Mouse (Mus musculus) right cerebral cortex, postnatal 14 days (tissue): ENCODE data around the gene Gm20671.
A peak's percentile ranks its signal among the peaks of the same experiment; 100 is the strongest.
"Not testable (repeated sequence)": the region's sequence is repeated elsewhere in the genome, so short reads cannot be mapped to it uniquely, and the experiment has no call there.

Experiments
- DNase-seq: peaks from one replicate; pipeline ENCODE4 v3.0.0; 2022

Gene Gm20671

DNA sequence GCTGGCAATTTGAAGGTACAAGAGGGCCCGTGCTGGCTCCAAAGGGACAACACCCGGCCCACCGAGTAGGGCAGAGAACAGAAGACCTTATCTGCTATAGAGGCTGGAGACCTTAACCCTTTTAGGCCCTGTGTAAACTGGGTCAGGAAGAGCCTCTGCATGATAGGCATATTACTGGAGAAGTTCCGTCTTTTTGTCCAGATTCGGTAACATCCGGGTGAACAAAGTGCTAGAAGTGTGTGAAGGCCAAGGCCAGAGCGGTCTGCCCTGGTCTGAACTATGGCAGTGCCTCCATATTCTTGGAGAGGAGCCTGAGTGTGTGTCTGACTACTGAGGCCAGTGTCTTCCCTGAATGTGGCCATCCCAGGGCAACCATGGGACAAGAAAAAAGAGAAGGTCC is at the start of gene Gm20671:
Gm20671 (minus strand) TSS at position 101 of the 400 bp plus-strand sequence.
- DNase-seq: no peak

GRCm38 (mm10) chr5:32872346-32872745 is 45.4 kb upstream of the Gm20671 start:
- DNase-seq: no peak

GRCm38 (mm10) chr5:32869389-32870024 is 42.6 kb upstream of the Gm20671 start:
- DNase-seq: no peak

DNA sequence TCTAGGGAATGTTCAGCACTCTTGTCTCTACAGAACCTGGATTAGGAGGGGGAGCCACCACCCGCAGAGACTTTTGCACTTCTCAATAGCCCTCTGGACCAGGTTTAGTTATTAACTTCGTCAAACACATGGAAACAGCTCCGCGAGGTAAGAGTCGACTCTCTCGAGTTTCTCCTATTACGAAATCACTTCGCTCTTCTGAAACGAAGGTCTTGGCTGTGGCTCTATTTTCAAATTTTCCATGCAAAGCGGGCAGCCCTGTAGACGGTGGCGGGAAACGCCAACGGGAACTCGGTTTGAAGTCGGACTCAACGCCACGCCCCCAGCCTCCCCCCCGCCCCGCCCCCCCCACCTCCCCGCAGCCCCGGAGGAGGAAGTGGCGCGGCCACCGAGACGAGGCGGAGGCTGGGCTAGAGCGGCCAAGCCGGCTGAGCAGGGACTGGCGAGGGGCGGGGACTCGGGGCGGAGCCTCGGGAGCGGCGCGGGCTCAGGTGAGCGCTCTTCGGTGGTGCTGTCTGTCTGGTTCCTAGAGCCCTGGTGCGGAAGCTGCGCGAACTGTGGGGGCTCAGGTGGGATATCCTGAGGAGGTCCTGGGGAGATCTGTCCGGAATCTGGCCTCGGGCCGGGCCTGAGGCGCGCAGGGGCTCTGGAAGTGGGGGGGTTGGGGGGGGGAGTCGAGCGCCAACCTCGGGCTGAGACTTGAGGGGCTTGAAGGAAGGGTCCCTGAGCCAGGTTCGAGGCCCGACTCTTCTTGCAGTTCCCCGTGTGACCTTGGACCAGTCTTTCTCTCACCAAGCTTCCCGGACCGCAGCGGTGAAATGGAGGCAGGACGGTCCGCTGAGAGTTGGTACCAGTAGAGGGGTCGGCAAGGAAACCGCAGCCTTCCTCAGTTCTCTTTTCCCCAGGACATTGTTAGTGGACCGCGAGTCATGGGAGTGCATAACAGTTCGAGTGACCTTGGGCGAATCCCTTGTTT is 36.6 kb upstream of the Gm20671 start, which contains the start of gene Depdc5:
Depdc5 (plus strand) TSS at position 449 of the 976 bp plus-strand sequence.
- peak; percentile 89 for DNase-seq

DNA sequence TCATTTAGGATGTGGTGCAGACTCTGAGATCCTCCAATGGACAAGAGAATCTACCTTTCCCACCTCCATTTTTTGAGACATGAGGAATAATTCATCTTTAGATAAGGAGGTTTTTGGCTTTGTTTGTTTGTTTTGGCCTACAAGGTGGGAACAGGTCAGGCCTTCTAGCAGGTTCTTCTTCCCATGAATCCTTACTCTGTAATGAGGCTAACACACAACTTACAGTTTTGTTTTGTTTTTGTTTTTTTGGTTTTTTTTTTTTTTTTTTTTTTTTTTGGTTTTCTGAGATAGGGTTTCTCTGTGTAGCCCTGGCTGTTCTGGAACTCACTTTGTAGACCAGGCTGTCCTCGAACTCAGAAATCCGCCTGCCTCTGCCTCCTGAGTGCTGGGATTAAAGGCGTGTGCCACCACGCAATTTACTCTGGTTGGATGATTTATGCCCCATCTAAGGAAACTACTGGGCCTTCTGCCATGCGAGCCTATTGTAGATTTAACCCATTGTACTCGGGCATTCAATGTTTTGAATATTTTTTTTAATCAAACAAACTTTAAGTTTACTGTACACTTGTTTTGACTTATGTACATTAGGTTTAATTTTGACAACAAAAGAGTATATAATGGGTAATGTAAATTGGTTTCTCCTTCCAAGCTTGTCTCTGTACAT is 35.7 kb upstream of the Gm20671 start:
- DNase-seq: no peak

DNA sequence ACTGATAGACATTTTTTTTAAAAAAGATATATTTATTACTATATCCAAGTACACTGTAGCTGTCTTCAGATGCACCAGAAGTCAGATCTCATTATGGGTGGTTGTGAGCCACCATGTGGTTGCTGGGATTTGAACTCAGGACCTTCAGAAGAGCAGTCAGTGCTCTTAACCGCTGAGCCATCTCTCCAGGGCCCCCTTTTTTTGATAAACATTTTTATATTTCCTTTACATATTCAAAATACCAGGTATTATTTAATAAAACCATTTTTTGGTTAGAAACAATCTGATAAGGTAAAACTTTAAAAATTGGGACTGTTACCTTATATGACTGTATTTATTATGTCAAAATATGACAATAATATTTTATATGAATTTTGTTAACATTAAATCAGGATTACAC is 34.2 kb upstream of the Gm20671 start:
- DNase-seq: no peak

DNA sequence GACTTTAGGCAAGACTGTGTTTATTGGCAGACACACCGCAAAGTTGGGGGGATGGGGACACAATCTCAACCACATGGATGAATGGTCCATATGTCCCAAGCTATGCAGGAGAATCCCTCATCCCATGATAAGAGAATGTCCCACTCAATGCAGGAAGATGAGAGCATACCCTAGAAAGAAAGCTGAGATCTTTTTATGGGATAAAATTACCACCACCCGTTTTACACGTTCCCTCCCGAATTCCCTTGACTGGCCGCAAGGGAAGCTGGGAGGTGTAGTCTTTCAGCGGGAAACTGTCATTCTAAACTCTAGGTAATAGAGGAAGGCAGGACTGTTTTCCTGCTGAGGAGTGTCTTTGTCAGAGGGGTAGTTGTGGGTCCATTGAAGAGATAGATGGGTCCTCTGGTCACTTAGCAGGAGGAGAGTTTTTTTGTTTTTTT is 30.9 kb upstream of the Gm20671 start:
- peak; percentile 37 for DNase-seq

GRCm38 (mm10) chr5:32855274-32855673 is 28.4 kb upstream of the Gm20671 start:
- DNase-seq: not testable (repeated sequence)

GRCm38 (mm10) chr5:32854818-32855217 is 27.9 kb upstream of the Gm20671 start:
- DNase-seq: no peak

- DNase-seq: peak; percentile 100
These were observed 27.0 kb upstream of the Gm20671 start, which contains the start of gene Prr14l for GRCm38 (mm10) chr5:32853731-32854507. Prr14l (minus strand) TSS chr5:32854256.

DNA sequence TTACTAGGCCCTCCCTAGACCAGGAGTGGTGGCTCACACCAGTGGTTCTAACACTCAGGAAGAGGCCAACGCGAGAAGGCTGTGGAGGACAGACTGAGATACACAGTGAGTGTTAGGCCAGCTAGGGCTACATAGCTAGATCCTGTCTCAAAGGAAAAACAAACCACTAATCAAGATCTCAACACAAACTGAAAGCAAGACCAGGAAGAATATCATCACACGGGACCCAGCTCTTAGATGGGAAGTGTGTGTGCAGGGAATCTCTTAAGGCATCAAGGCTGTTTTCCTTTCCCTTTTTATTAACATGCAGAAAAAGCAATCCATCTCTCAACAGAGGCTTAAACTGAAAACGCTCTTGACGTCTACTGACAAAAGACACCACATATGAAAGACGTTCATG is 25.1 kb upstream of the Gm20671 start:
- DNase-seq: no peak

GRCm38 (mm10) chr5:32849580-32849979 is 22.7 kb upstream of the Gm20671 start:
- not testable (repeated sequence) for DNase-seq

GRCm38 (mm10) chr5:32849178-32849577 is 22.3 kb upstream of the Gm20671 start:
- no peak for DNase-seq

GRCm38 (mm10) chr5:32840029-32840428 is 13.1 kb upstream of the Gm20671 start:
- no peak for DNase-seq

DNA sequence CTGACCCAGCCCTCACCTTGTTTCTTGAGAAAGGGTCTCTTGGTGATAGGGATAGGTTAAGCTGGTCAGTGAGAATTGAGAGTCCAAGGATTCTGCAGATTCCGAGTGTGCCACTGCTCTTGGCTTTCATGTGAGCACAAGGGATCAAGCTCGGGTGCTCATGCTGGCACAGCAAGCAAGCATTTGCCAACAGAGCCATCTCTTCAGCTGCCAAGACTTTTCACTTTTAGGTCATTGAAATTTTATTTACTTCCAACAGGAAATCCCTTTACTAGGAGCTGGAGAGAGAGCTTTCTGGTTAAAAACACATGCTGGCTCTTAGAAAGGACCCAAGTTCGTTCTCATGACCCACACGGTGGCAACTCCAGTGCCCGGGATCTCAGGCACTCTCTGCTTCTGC is 10.1 kb upstream of the Gm20671 start:
- no peak for DNase-seq

- DNase-seq: no peak
These were observed 7.6 kb upstream of the Gm20671 start for GRCm38 (mm10) chr5:32834497-32834896.

GRCm38 (mm10) chr5:32830054-32830453 is 3.1 kb upstream of the Gm20671 start:
- no peak for DNase-seq

DNA sequence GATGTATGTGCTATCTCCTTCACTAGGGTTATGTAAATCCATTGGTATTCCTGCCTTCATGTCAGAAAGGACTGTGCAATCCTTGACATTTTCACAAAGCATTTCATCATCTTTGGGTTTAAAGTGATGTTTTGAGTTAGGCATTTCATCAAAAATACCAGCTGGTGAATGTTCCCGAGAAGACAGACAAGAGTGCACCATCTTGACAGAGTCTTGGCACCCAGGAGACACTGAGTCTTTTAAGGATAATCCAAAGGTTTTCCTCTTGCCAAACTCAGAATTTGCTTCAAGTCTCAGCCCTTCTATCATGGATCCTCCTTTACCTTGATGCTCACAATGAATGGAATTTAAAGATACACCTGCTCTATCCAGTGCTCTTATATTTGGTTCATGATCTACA is 1.9 kb upstream of the Gm20671 start:
- DNase-seq: not testable (repeated sequence)

GRCm38 (mm10) chr5:32820471-32820870 is 6.4 kb downstream of the Gm20671 start:
- no peak for DNase-seq

- no peak for DNase-seq
These were observed 11.5 kb downstream of the Gm20671 start for GRCm38 (mm10) chr5:32815396-32815795.

DNA sequence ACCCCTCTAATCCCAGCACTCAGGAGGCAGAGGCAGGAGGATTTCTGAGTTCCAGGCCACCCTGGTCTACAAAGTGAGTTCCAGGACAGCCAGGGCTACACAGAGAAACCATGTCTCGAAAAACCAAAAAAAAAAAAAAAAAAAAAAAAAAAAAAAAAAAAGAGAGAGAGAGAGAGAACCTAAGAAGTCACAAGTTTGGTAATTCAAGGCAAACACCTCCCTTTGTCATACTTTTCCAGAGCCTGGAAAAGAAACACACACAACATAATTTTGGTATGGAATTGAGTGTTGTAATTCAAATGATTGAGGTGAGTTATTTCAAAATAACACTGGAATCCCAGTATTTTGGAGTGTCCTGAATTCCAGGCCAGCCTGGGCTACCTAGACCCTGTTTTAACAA is 40.5 kb downstream of the Gm20671 start:
- DNase-seq: not testable (repeated sequence)

GRCm38 (mm10) chr5:32785313-32785915 is 41.5 kb downstream of the Gm20671 start, which contains the start of gene Pisd:
Pisd (minus strand) TSS chr5:32785646.
- DNase-seq: peak; percentile 96
